8 mouse cellular contexts compared by ENCODE assay signal in genomic region chr13:51777048-51777737, GRCm38 (mm10). TPM values are rescaled to one million over a fixed set of nuclear protein-coding genes. Genes with fewer than 3 reads are reported as not detected.
DNase-seq lines count a peak whose midpoint lies in the region; ATAC-seq lines count a peak whose summit lies in the region.

No protein-coding gene starts in this region.

- peak; percentile 3 for DNase-seq in NIH3T3 (ENCODE audit: low read depth)
- peak; percentile 98 for DNase-seq in brain, adult 2 months (ENCODE audit: low read depth, low spot score)
- DNase-seq in liver, embryonic 13.5 days: peak; percentile 63
- DNase-seq in right cerebral cortex, adult 18-20 months: peak; percentile 79
- DNase-seq in T-cell, adult 2 months (ENCODE audit: low spot score): no peak

- peak overlapping the region; percentile 60 for H3K9ac ChIP-seq in heart, embryonic 14.5 days (ENCODE audit: low read length)
- H3K9ac ChIP-seq in kidney, embryonic 15.5 days: no peak overlapping the region
- peak overlapping the region; percentile 55 for H3K9ac ChIP-seq in liver, embryonic 13.5 days

- peak; percentile 92 for ATAC-seq in erythroid progenitor cell, adult 5-6 weeks (replicated peaks; ENCODE audit: low FRiP score, poor library complexity, severe bottlenecking)
- ATAC-seq in heart, embryonic 14.5 days (ENCODE audit: insufficient number of reproducible peaks, insufficient read depth, low FRiP score, low read depth): peak; percentile 81
- peak; percentile 92 for ATAC-seq in kidney, embryonic 15.5 days (replicated peaks; ENCODE audit: low FRiP score)
- ATAC-seq in liver, embryonic 13.5 days (ENCODE audit: low read depth): peak; percentile 96

- WGBS in heart, embryonic 14.5 days: 21% methylated on average over 11 of the region's 11 CpGs
- 21% methylated on average over 11 of the region's 11 CpGs for WGBS in kidney, embryonic 15.5 days
- WGBS in liver, embryonic 13.5 days (ENCODE audit: insufficient replicate concordance): 46% methylated on average over 11 of the region's 11 CpGs

- H3K4me1 ChIP-seq in heart, embryonic 14.5 days (ENCODE audit: control insufficient read depth in 2 of 2, insufficient read depth in 2 of 2, low read length in 2 of 2): peaks cover 33 to 43% of the 10 kb centered on the region in 2 experiments
- H3K4me1 ChIP-seq in kidney, embryonic 15.5 days: peaks cover 37% of the 10 kb centered on the region
- peaks cover 58% of the 10 kb centered on the region for H3K4me1 ChIP-seq in liver, embryonic 13.5 days (replicated peaks)

- H3K4me2 ChIP-seq in heart, embryonic 14.5 days (ENCODE audit: low read length): peak overlapping the region; percentile 32
- peak overlapping the region; percentile 20 for H3K4me2 ChIP-seq in kidney, embryonic 15.5 days
- peak overlapping the region; percentile 42 for H3K4me2 ChIP-seq in liver, embryonic 13.5 days

- no peaks in the 10 kb centered on the region for H3K27me3 ChIP-seq in heart, embryonic 14.5 days (ENCODE audit: control insufficient read depth, insufficient read depth, low read length)
- no peaks in the 10 kb centered on the region for H3K27me3 ChIP-seq in kidney, embryonic 15.5 days
- H3K27me3 ChIP-seq in liver, embryonic 13.5 days: no peaks in the 10 kb centered on the region

- H3K36me3 ChIP-seq in heart, embryonic 14.5 days (ENCODE audit: control insufficient read depth, insufficient read depth, low read length): peaks cover 6% of the 10 kb centered on the region; the same call in 1 of the 2 replicates
- H3K36me3 ChIP-seq in kidney, embryonic 15.5 days: no peaks in the 10 kb centered on the region
- H3K36me3 ChIP-seq in liver, embryonic 13.5 days: no peaks in the 10 kb centered on the region

- H3K4me3 ChIP-seq in heart, embryonic 14.5 days (ENCODE audit: control insufficient read depth in 1 of 2, insufficient read depth in 1 of 2, low read depth in 1 of 2, low read length in 2 of 2): no peak overlapping the region
- H3K4me3 ChIP-seq in kidney, embryonic 15.5 days (replicated peaks): no peak overlapping the region
- H3K4me3 ChIP-seq in liver, embryonic 13.5 days (replicated peaks): 0 out of 2 replicates have a peak overlapping the region, but pooled peaks have one; percentile 3

- H3K27ac ChIP-seq in heart, embryonic 14.5 days (replicated peaks in 1 of 2; ENCODE audit: control insufficient read depth in 1 of 2, insufficient read depth in 1 of 2, low read depth in 2 of 2, low read length in 2 of 2): peak overlapping the region; percentile 71 to 86
- peak overlapping the region; percentile 78 for H3K27ac ChIP-seq in kidney, embryonic 15.5 days
- peak overlapping the region; percentile 65 for H3K27ac ChIP-seq in liver, embryonic 13.5 days

- no peaks in the 10 kb centered on the region for H3K9me3 ChIP-seq in heart, embryonic 14.5 days (ENCODE audit: control insufficient read depth, low read length)
- H3K9me3 ChIP-seq in kidney, embryonic 15.5 days (replicated peaks): no peaks in the 10 kb centered on the region
- H3K9me3 ChIP-seq in liver, embryonic 13.5 days (replicated peaks): no peaks in the 10 kb centered on the region

RNA-seq across cellular contexts. Expression of gene Sema4d, which starts 16.4 kb away (rescaled TPM):
- 9.6 and 14.1 TPM in 2 replicates for total RNA-seq in erythroid progenitor cell, adult 5-6 weeks (2015; ENCODE audit: low replicate concordance)
- total RNA-seq in erythroid progenitor cell, adult 5-6 weeks (2017; ENCODE audit: low replicate concordance): 6.3 and 10.2 TPM in 2 replicates
- polyA plus RNA-seq in heart, embryonic 14.5 days (2014; fragmentation: Nextera tagmentation; extraction: Ambion mirVana): 17.4 and 21.1 TPM in 2 replicates
- polyA plus RNA-seq in kidney, embryonic 15.5 days (2015; fragmentation: Nextera tagmentation; extraction: Ambion mirVana): 19.6 and 20.3 TPM in 2 replicates
- polyA plus RNA-seq in liver, embryonic 13.5 days (2015; fragmentation: Nextera tagmentation; extraction: Ambion mirVana): 6.0 and 7.6 TPM in 2 replicates
